Mouse (Mus musculus) lung, embryonic 16.5 days (tissue): ENCODE data around the gene H2afj. TPM values are rescaled to one million over a fixed set of nuclear protein-coding genes. Genes with fewer than 3 reads are reported as not detected.
A peak's percentile ranks its signal among the peaks of the same experiment; 100 is the strongest.

ENCODE experiments used
- ATAC-seq: fragments of 200-750 bp; cut with Nextera tagmentation; 2 replicates; pipeline ENCODE4 v1.8.0; 2017; ENCODE audit warnings: low read depth, mild to moderate bottlenecking, moderate library complexity
- H3K27ac ChIP-seq: fragments of 300-500 bp; sonication (generic); 2 replicates; pipeline ENCODE4 v1.5.1; 2014; ENCODE audit warnings: mild to moderate bottlenecking, control low read depth, low read length
- H3K27me3 ChIP-seq: fragments of 300-500 bp; sonication (generic); 2 replicates; pipeline ENCODE4 v1.6.1; 2014; ENCODE audit warnings: low read depth, low read length, mixed read lengths; ENCODE audit not compliant: control insufficient read depth, insufficient read depth
- H3K36me3 ChIP-seq: fragments of 300-500 bp; sonication (generic); 2 replicates; pipeline ENCODE4 v1.6.1; 2014; ENCODE audit warnings: low read length; ENCODE audit not compliant: control insufficient read depth, insufficient read depth
- H3K4me1 ChIP-seq: fragments of 300-500 bp; sonication (generic); replicated peaks from 2 replicates; pipeline ENCODE4 v1.6.1; 2014; ENCODE audit warnings: low read length, mixed read lengths; ENCODE audit not compliant: control insufficient read depth, insufficient read depth
- H3K4me2 ChIP-seq: fragments of 300-500 bp; sonication (generic); 2 replicates; pipeline ENCODE4 v1.6.1; 2014; ENCODE audit warnings: low read depth, low read length, control low read depth
- H3K4me3 ChIP-seq: fragments of 300-500 bp; sonication (generic); 2 replicates; pipeline ENCODE4 v1.5.1; 2014; ENCODE audit warnings: mild to moderate bottlenecking, low read length, control low read depth
- H3K9ac ChIP-seq: fragments of 300-500 bp; sonication (generic); 2 replicates; pipeline ENCODE4 v1.6.1; 2014; ENCODE audit warnings: low read length, control low read depth
- H3K9me3 ChIP-seq: fragments of 300-500 bp; sonication (generic); 2 replicates; pipeline ENCODE4 v1.6.1; 2016; ENCODE audit warnings: low read length; ENCODE audit not compliant: control insufficient read depth
- WGBS: fragments of 180-500 bp; shearing (Covaris S2); extraction: QIAGEN DNeasy Blood & Tissue Kit; methylation state at CpG from one replicate; pipeline ENCODE4 v1.1.7; 2014; 5-methylcytosine and 5-hydroxymethylcytosine counted together
- polyA plus RNA-seq: library from polyadenylated mRNA; unstranded; fragments of >200 nt; fragmentation: Nextera tagmentation; extraction: Ambion mirVana; gene quantifications from 2 replicates; pipeline ENCODE4 v1.2.1, GENCODE M21; 2015

Gene H2afj
- 121 and 141 TPM in 2 replicates for polyA plus RNA-seq

- peak within 1 kb of the TSS; percentile 96 for H3K27ac ChIP-seq
- no peaks in the 10 kb centered on the region for H3K27me3 ChIP-seq
- H3K4me3 ChIP-seq: peak within 1 kb of the TSS; percentile 83
- H3K4me1 ChIP-seq: peaks cover 15% of the 10 kb centered on the region
- WGBS: under 1% methylated on average over 34 of the region's 34 CpGs
- no peaks in the 10 kb centered on the region for H3K9me3 ChIP-seq
- peak within 1 kb of the TSS; percentile 80 for H3K9ac ChIP-seq
- ATAC-seq: peak; percentile 81
- H3K36me3 ChIP-seq: peaks cover 6% of the 10 kb centered on the region; the same call in 1 of the 2 replicates
- peak within 1 kb of the TSS; percentile 95 for H3K4me2 ChIP-seq
Measured at GRCm38 (mm10) chr6:136808014-136808417, at the start of gene H2afj. Gene H2afj (plus strand): TSS chr6:136808244.

- Histone ChIP-seq H3K27me3 (no peaks in the 10 kb centered on the region), H3K36me3 (no peaks in the 10 kb centered on the region), H3K4me2 (no peak overlapping the region), H3K9me3 (no peaks in the 10 kb centered on the region), H3K4me1 (peaks cover 10% of the 10 kb centered on the region), H3K9ac (no peak overlapping the region), H3K4me3 (no peak overlapping the region), H3K27ac (no peak overlapping the region)
- peak; percentile 96 for ATAC-seq
- WGBS: 6% methylated on average over 1 of the region's 1 CpGs
Measured at GRCm38 (mm10) chr6:136763912-136764311, 44.1 kb upstream of the H2afj start.

- Histone ChIP-seq H3K4me1 (peaks cover 11% of the 10 kb centered on the region), H3K4me2 (no peak overlapping the region), H3K9ac (no peak overlapping the region), H3K9me3 (no peaks in the 10 kb centered on the region), H3K36me3 (no peaks in the 10 kb centered on the region), H3K4me3 (no peak overlapping the region), H3K27me3 (no peaks in the 10 kb centered on the region), H3K27ac (peak overlapping the region; percentile 55)
- 54% methylated on average over 8 of the region's 8 CpGs for WGBS
- ATAC-seq: peak; percentile 65
Measured at GRCm38 (mm10) chr6:136769143-136769542, 38.9 kb upstream of the H2afj start.

GRCm38 (mm10) chr6:136769859-136770258 is 38.2 kb upstream of the H2afj start:
- Histone ChIP-seq H3K27me3 (no peaks in the 10 kb centered on the region), H3K4me3 (no peak overlapping the region), H3K9me3 (no peaks in the 10 kb centered on the region), H3K27ac (peak overlapping the region; percentile 29; the same call in 1 of the 2 replicates), H3K9ac (no peak overlapping the region), H3K4me2 (no peak overlapping the region), H3K4me1 (peaks cover 6% of the 10 kb centered on the region), H3K36me3 (no peaks in the 10 kb centered on the region)
- WGBS: 69% methylated on average over 7 of the region's 7 CpGs
- ATAC-seq: peak; percentile 66

- Histone ChIP-seq H3K9me3 (no peaks in the 10 kb centered on the region), H3K4me2 (no peak overlapping the region), H3K36me3 (no peaks in the 10 kb centered on the region), H3K4me3 (no peak overlapping the region), H3K4me1 (no peaks in the 10 kb centered on the region), H3K27me3 (no peaks in the 10 kb centered on the region), H3K9ac (no peak overlapping the region), H3K27ac (no peak overlapping the region)
- WGBS: 70% methylated on average over 1 of the region's 1 CpGs
- ATAC-seq: no peak
Measured at GRCm38 (mm10) chr6:136776392-136776791, 31.7 kb upstream of the H2afj start.

GRCm38 (mm10) chr6:136781377-136781986 is 26.6 kb upstream of the H2afj start, which contains the start of gene Gucy2c:
Gene Gucy2c (minus strand): TSS chr6:136781765.
- no peaks in the 10 kb centered on the region for H3K4me1 ChIP-seq
- no peak for ATAC-seq
- H3K9me3 ChIP-seq: no peaks in the 10 kb centered on the region
- H3K27me3 ChIP-seq: no peaks in the 10 kb centered on the region
- H3K9ac ChIP-seq: no peak within 1 kb of the TSS
- no peak within 1 kb of the TSS for H3K4me2 ChIP-seq
- WGBS: 73% methylated on average over 20 of the region's 20 CpGs
- H3K27ac ChIP-seq: no peak within 1 kb of the TSS
- H3K36me3 ChIP-seq: no peaks in the 10 kb centered on the region
- no peak within 1 kb of the TSS for H3K4me3 ChIP-seq

GRCm38 (mm10) chr6:136782146-136782545 is 25.9 kb upstream of the H2afj start:
- H3K27ac ChIP-seq: no peak overlapping the region
- no peak overlapping the region for H3K9ac ChIP-seq
- no peaks in the 10 kb centered on the region for H3K4me1 ChIP-seq
- 76% methylated on average over 12 of the region's 12 CpGs for WGBS
- H3K36me3 ChIP-seq: no peaks in the 10 kb centered on the region
- no peaks in the 10 kb centered on the region for H3K27me3 ChIP-seq
- no peak overlapping the region for H3K4me2 ChIP-seq
- no peak for ATAC-seq
- no peak overlapping the region for H3K4me3 ChIP-seq
- H3K9me3 ChIP-seq: no peaks in the 10 kb centered on the region

GRCm38 (mm10) chr6:136782761-136783160 is 25.3 kb upstream of the H2afj start:
- Histone ChIP-seq H3K27ac (no peak overlapping the region), H3K4me1 (no peaks in the 10 kb centered on the region), H3K4me3 (no peak overlapping the region), H3K9ac (no peak overlapping the region), H3K9me3 (no peaks in the 10 kb centered on the region), H3K4me2 (no peak overlapping the region), H3K36me3 (no peaks in the 10 kb centered on the region), H3K27me3 (no peaks in the 10 kb centered on the region)
- no peak for ATAC-seq
- 67% methylated on average over 9 of the region's 9 CpGs for WGBS

GRCm38 (mm10) chr6:136789391-136789971 is 18.6 kb upstream of the H2afj start:
- Histone ChIP-seq H3K9me3 (no peaks in the 10 kb centered on the region), H3K4me3 (no peak overlapping the region), H3K9ac (no peak overlapping the region), H3K36me3 (no peaks in the 10 kb centered on the region), H3K27ac (peak overlapping the region; percentile 76), H3K4me2 (no peak overlapping the region), H3K4me1 (peaks cover 3% of the 10 kb centered on the region), H3K27me3 (no peaks in the 10 kb centered on the region)
- 33% methylated on average over 5 of the region's 5 CpGs for WGBS
- peak; percentile 96 for ATAC-seq
